Mouse (Mus musculus): ENCODE measurements around the gene Zmynd19. TPM values are rescaled to one million over a fixed set of nuclear protein-coding genes. Genes with fewer than 3 reads are reported as not detected.

The Zmynd19 gene
- 16.3 and 17.0 TPM in 2 replicates for polyA plus RNA-seq (2015; fragmentation: Nextera tagmentation; extraction: Ambion mirVana)

GRCm38 (mm10) chr2:24949421-24950188 is at the start of gene Zmynd19:
Gene Zmynd19 (plus strand): TSS chr2:24949792.
- Histone ChIP-seq H3K36me3 (peaks cover 28% of the 10 kb centered on the region), H3K9me3 (no peaks in the 10 kb centered on the region), H3K9ac (peak within 1 kb of the TSS; percentile 88), H3K4me1 (peaks cover 14% of the 10 kb centered on the region), H3K27me3 (no peaks in the 10 kb centered on the region), H3K4me3 (peak within 1 kb of the TSS; percentile 94), H3K4me2 (peak within 1 kb of the TSS; percentile 83), H3K27ac (peak within 1 kb of the TSS; percentile 61)
- ATAC-seq (ENCODE audit: borderline replicate concordance, extremely low read depth, low FRiP score, low TSS enrichment) = peak; percentile 100
- 1% methylated on average over 89 of the region's 108 CpGs for WGBS

- no peak for ATAC-seq (ENCODE audit: borderline replicate concordance, extremely low read depth, low FRiP score, low TSS enrichment)
- 36% methylated on average over 5 of the region's 5 CpGs for WGBS
- H3K9me3 ChIP-seq = no peaks in the 10 kb centered on the region
- H3K27ac ChIP-seq = no peak overlapping the region
- no peak overlapping the region for H3K4me2 ChIP-seq
- peaks cover 20% of the 10 kb centered on the region for H3K4me1 ChIP-seq
- no peaks in the 10 kb centered on the region for H3K36me3 ChIP-seq
- no peaks in the 10 kb centered on the region for H3K27me3 ChIP-seq
- H3K4me3 ChIP-seq = no peak overlapping the region
- no peak overlapping the region for H3K9ac ChIP-seq
These were observed 48.5 kb upstream of the Zmynd19 start for GRCm38 (mm10) chr2:24901055-24901454.

GRCm38 (mm10) chr2:24902999-24903398 is 46.6 kb upstream of the Zmynd19 start:
- Histone ChIP-seq H3K9ac (no peak overlapping the region), H3K4me3 (no peak overlapping the region), H3K9me3 (no peaks in the 10 kb centered on the region), H3K27ac (no peak overlapping the region), H3K4me1 (peaks cover 22% of the 10 kb centered on the region), H3K4me2 (no peak overlapping the region), H3K27me3 (no peaks in the 10 kb centered on the region), H3K36me3 (no peaks in the 10 kb centered on the region)
- no peak for ATAC-seq (ENCODE audit: borderline replicate concordance, extremely low read depth, low FRiP score, low TSS enrichment)
- WGBS = 80% methylated on average over 6 of the region's 6 CpGs

GRCm38 (mm10) chr2:24904823-24905652 is 44.6 kb upstream of the Zmynd19 start:
- Histone ChIP-seq H3K27me3 (no peaks in the 10 kb centered on the region), H3K4me3 (no peak overlapping the region), H3K27ac (no peak overlapping the region), H3K4me1 (peaks cover 22% of the 10 kb centered on the region; the same call in 1 of the 2 replicates), H3K4me2 (no peak overlapping the region), H3K36me3 (no peaks in the 10 kb centered on the region), H3K9me3 (no peaks in the 10 kb centered on the region), H3K9ac (no peak overlapping the region)
- WGBS = 85% methylated on average over 11 of the region's 11 CpGs
- no peak for ATAC-seq (ENCODE audit: borderline replicate concordance, extremely low read depth, low FRiP score, low TSS enrichment)

GRCm38 (mm10) chr2:24905653-24906155 is 43.9 kb upstream of the Zmynd19 start:
- no peaks in the 10 kb centered on the region for H3K36me3 ChIP-seq
- H3K4me1 ChIP-seq = peaks cover 22% of the 10 kb centered on the region; the same call in 1 of the 2 replicates
- no peak overlapping the region for H3K4me2 ChIP-seq
- WGBS = 34% methylated on average over 2 of the region's 2 CpGs
- no peak overlapping the region for H3K4me3 ChIP-seq
- H3K9ac ChIP-seq = no peak overlapping the region
- H3K27ac ChIP-seq = 0 out of 2 replicates have a peak overlapping the region, but pooled peaks have one; percentile 9
- H3K27me3 ChIP-seq = no peaks in the 10 kb centered on the region
- ATAC-seq (ENCODE audit: borderline replicate concordance, extremely low read depth, low FRiP score, low TSS enrichment) = no peak
- no peaks in the 10 kb centered on the region for H3K9me3 ChIP-seq

- Histone ChIP-seq H3K4me3 (no peak overlapping the region), H3K9me3 (no peaks in the 10 kb centered on the region), H3K9ac (no peak overlapping the region), H3K4me2 (no peak overlapping the region), H3K4me1 (peaks cover 6% of the 10 kb centered on the region; the same call in 1 of the 2 replicates), H3K27me3 (no peaks in the 10 kb centered on the region), H3K36me3 (0 out of 2 replicates have a peak, but pooled peaks cover 4% of the 10 kb centered on the region), H3K27ac (no peak overlapping the region)
- ATAC-seq (ENCODE audit: borderline replicate concordance, extremely low read depth, low FRiP score, low TSS enrichment) = no peak
- WGBS = 88% methylated on average over 4 of the region's 4 CpGs
These were observed 39.1 kb upstream of the Zmynd19 start for GRCm38 (mm10) chr2:24910481-24910880.

GRCm38 (mm10) chr2:24912189-24912588 is 37.4 kb upstream of the Zmynd19 start:
- Histone ChIP-seq H3K9me3 (no peaks in the 10 kb centered on the region), H3K36me3 (0 out of 2 replicates have a peak, but pooled peaks cover 4% of the 10 kb centered on the region), H3K9ac (no peak overlapping the region), H3K27me3 (no peaks in the 10 kb centered on the region), H3K4me3 (no peak overlapping the region), H3K4me2 (no peak overlapping the region), H3K27ac (no peak overlapping the region), H3K4me1 (peaks cover 2% of the 10 kb centered on the region; the same call in 1 of the 2 replicates)
- ATAC-seq (ENCODE audit: borderline replicate concordance, extremely low read depth, low FRiP score, low TSS enrichment) = no peak
- WGBS = 92% methylated on average over 4 of the region's 4 CpGs

GRCm38 (mm10) chr2:24912589-24912988 is 37.0 kb upstream of the Zmynd19 start:
- no peak for ATAC-seq (ENCODE audit: borderline replicate concordance, extremely low read depth, low FRiP score, low TSS enrichment)
- Histone ChIP-seq H3K4me2 (no peak overlapping the region), H3K9me3 (no peaks in the 10 kb centered on the region), H3K9ac (no peak overlapping the region), H3K36me3 (0 out of 2 replicates have a peak, but pooled peaks cover 4% of the 10 kb centered on the region), H3K27ac (no peak overlapping the region), H3K27me3 (no peaks in the 10 kb centered on the region), H3K4me3 (no peak overlapping the region), H3K4me1 (peaks cover 6% of the 10 kb centered on the region)

- H3K4me3 ChIP-seq = no peak overlapping the region
- H3K9me3 ChIP-seq = no peaks in the 10 kb centered on the region
- no peak overlapping the region for H3K4me2 ChIP-seq
- H3K27ac ChIP-seq = no peak overlapping the region
- ATAC-seq (ENCODE audit: borderline replicate concordance, extremely low read depth, low FRiP score, low TSS enrichment) = no peak
- WGBS = 80% methylated on average over 3 of the region's 3 CpGs
- peaks cover 12% of the 10 kb centered on the region for H3K4me1 ChIP-seq
- no peak overlapping the region for H3K9ac ChIP-seq
- 0 out of 2 replicates have a peak, but pooled peaks cover 4% of the 10 kb centered on the region for H3K36me3 ChIP-seq
- H3K27me3 ChIP-seq = no peaks in the 10 kb centered on the region
These were observed 34.8 kb upstream of the Zmynd19 start for GRCm38 (mm10) chr2:24914762-24915161.

GRCm38 (mm10) chr2:24918930-24919838 is 30.4 kb upstream of the Zmynd19 start, which contains the start of gene Ehmt1:
Gene Ehmt1 (minus strand): TSS chr2:24919614.
- Histone ChIP-seq H3K27ac (peak within 1 kb of the TSS; percentile 91), H3K4me1 (peaks cover 12% of the 10 kb centered on the region), H3K36me3 (no peaks in the 10 kb centered on the region), H3K4me2 (peak within 1 kb of the TSS; percentile 64), H3K4me3 (peak within 1 kb of the TSS; percentile 89), H3K9me3 (no peaks in the 10 kb centered on the region), H3K27me3 (no peaks in the 10 kb centered on the region), H3K9ac (peak within 1 kb of the TSS; percentile 97)
- ATAC-seq (ENCODE audit: borderline replicate concordance, extremely low read depth, low FRiP score, low TSS enrichment) = peak; percentile 98
- WGBS = under 1% methylated on average over 99 of the region's 112 CpGs

- H3K36me3 ChIP-seq = no peaks in the 10 kb centered on the region
- H3K4me2 ChIP-seq = peak overlapping the region; percentile 64
- H3K27ac ChIP-seq = peak overlapping the region; percentile 91
- ATAC-seq (ENCODE audit: borderline replicate concordance, extremely low read depth, low FRiP score, low TSS enrichment) = peak; percentile 25; the same call in 1 of the 2 replicates
- H3K27me3 ChIP-seq = no peaks in the 10 kb centered on the region
- WGBS = 8% methylated on average over 8 of the region's 8 CpGs
- peak overlapping the region; percentile 97 for H3K9ac ChIP-seq
- no peaks in the 10 kb centered on the region for H3K9me3 ChIP-seq
- H3K4me1 ChIP-seq = peaks cover 12% of the 10 kb centered on the region
- H3K4me3 ChIP-seq = peak overlapping the region; percentile 89
These were observed 29.8 kb upstream of the Zmynd19 start for GRCm38 (mm10) chr2:24919839-24920175.
